In the genomic region with DNA sequence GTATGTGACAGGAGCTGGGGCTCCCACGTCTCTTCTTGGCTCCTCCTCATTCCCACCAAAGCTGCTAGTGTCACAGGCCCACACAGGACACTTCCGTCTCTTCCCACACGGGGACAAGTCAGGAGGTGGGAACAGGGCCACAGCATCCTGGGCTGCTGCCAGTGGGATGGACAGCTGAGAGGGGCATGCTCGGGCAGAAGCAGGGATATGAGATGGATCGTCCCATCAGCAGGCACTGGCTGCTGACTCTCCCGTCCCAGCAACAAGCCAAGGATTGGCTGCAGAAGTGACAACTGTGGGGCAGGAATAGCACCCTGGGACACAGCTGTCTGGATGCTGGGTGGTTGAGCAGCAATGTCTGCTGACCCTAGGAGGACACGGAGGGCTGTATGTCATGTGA, we compare ENCODE assay signal across 14 mouse cellular contexts. TPM values are rescaled to one million over a fixed set of nuclear protein-coding genes. Genes with fewer than 3 reads are reported as not detected.
DNase-seq lines count a peak whose midpoint lies in the region; ATAC-seq lines count a peak whose summit lies in the region.
"Had no signal": no experiment of that assay in that cellular context is flagged by ENCODE, and none has a peak within 500 bp of the region (broad histone marks: within the 10 kb centered on the region; RNA-seq: fewer than 3 reads in every experiment).

No protein-coding gene starts in this region.

- 0 out of 2 replicates have a peak, but pooled peaks have one; percentile 15 for ATAC-seq in midbrain, embryonic 15.5 days (replicated peaks)
- ATAC-seq: forebrain, embryonic 14.5 days; liver, embryonic 12.5 days had no signal

- H3K9ac ChIP-seq in midbrain, embryonic 15.5 days: no peak overlapping the region
- H3K9ac ChIP-seq: heart, embryonic 12.5 days; liver, embryonic 12.5 days; stomach, embryonic 15.5 days had no signal

- no peak overlapping the region for H3K4me2 ChIP-seq in midbrain, embryonic 15.5 days
- H3K4me2 ChIP-seq: heart, embryonic 12.5 days; liver, embryonic 12.5 days; stomach, embryonic 15.5 days had no signal

- peaks cover 6% of the 10 kb centered on the region; the same call in 1 of the 2 replicates for H3K4me1 ChIP-seq in midbrain, embryonic 15.5 days
- peaks cover 14% of the 10 kb centered on the region for H3K4me1 ChIP-seq in midbrain, embryonic 10.5 days
- H3K4me1 ChIP-seq: heart, embryonic 12.5 days; liver, embryonic 12.5 days; stomach, embryonic 15.5 days had no signal

- no peak overlapping the region for H3K4me3 ChIP-seq in midbrain, embryonic 15.5 days
- no peak overlapping the region for H3K4me3 ChIP-seq in midbrain, embryonic 10.5 days
- H3K4me3 ChIP-seq: heart, embryonic 12.5 days; liver, embryonic 12.5 days; stomach, embryonic 15.5 days had no signal

- DNase-seq in cerebellum, adult 11-12 months: peak; percentile 72
- DNase-seq in cerebellum, postnatal 4 days (ENCODE audit: low spot score in 2 of 2): no peak
- no peak for DNase-seq in midbrain, embryonic 10.5 days (ENCODE audit: low spot score)
- DNase-seq in gastrocnemius, adult 8-10 months (ENCODE audit: low spot score in 2 of 2): peak; percentile 68 to 79
- DNase-seq in skeletal muscle tissue, adult 2 months (ENCODE audit: low read depth, low spot score): peak; percentile 90
- DNase-seq in spleen, adult 18-20 months: no peak
- no peak for DNase-seq in adipocyte (ENCODE audit: low spot score)
- DNase-seq: heart, postnatal 36 days had no signal

- H3K36me3 ChIP-seq in midbrain, embryonic 15.5 days (replicated peaks): no peaks in the 10 kb centered on the region
- no peaks in the 10 kb centered on the region for H3K36me3 ChIP-seq in midbrain, embryonic 10.5 days
- H3K36me3 ChIP-seq: heart, embryonic 12.5 days; liver, embryonic 12.5 days; stomach, embryonic 15.5 days had no signal

- H3K27ac ChIP-seq in midbrain, embryonic 15.5 days: no peak overlapping the region
- H3K27ac ChIP-seq in midbrain, embryonic 10.5 days (replicated peaks): no peak overlapping the region
- H3K27ac ChIP-seq: liver, embryonic 12.5 days; stomach, embryonic 15.5 days had no signal

- H3K9me3 ChIP-seq in midbrain, embryonic 15.5 days: no peaks in the 10 kb centered on the region
- H3K9me3 ChIP-seq in midbrain, embryonic 10.5 days (replicated peaks): no peaks in the 10 kb centered on the region
- H3K9me3 ChIP-seq: heart, embryonic 12.5 days; liver, embryonic 12.5 days; stomach, embryonic 15.5 days had no signal

- 88% methylated on average over 7 of the region's 7 CpGs for WGBS in midbrain, embryonic 15.5 days
- 88% methylated on average over 7 of the region's 7 CpGs for WGBS in midbrain, embryonic 10.5 days

- H3K27me3 ChIP-seq in midbrain, embryonic 15.5 days (replicated peaks): no peaks in the 10 kb centered on the region
- H3K27me3 ChIP-seq in midbrain, embryonic 10.5 days (ENCODE audit: low read depth, poor library complexity, severe bottlenecking): no peaks in the 10 kb centered on the region
- H3K27me3 ChIP-seq: liver, embryonic 12.5 days; Patski; stomach, embryonic 15.5 days had no signal

RNA-seq across cellular contexts. Expression of a gene that starts 29.0 kb away (rescaled TPM):
- polyA plus RNA-seq in midbrain, embryonic 15.5 days (2015; fragmentation: Nextera tagmentation; extraction: Ambion mirVana): 134 and 147 TPM in 2 replicates
- polyA plus RNA-seq in midbrain, embryonic 10.5 days (2016; fragmentation: Nextera tagmentation; extraction: Ambion mirVana): 0.81 and 2.1 TPM in 2 replicates
- total RNA-seq in gastrocnemius, adult 8-10 months (2022): 100 to 1,000 TPM; 146 to 169 (median 160) TPM

Comparison
In these comparisons a context has a peak if more than half of its experiments do, and no peak if none do; other contexts are left out.
1. DNase-seq: peak in cerebellum, adult 11-12 months (single experiment), gastrocnemius, adult 8-10 months (2 of 2) and skeletal muscle tissue, adult 2 months (single experiment); none in cerebellum, postnatal 4 days (0 of 2), midbrain, embryonic 10.5 days (single experiment), spleen, adult 18-20 months (0 of 2) and adipocyte (single experiment).
2. RNA of a gene that starts 29.0 kb away (polyA plus RNA-seq): 134 to 147 TPM in midbrain, embryonic 15.5 days; 0.81 to 2.1 TPM in midbrain, embryonic 10.5 days; every median in the first group is over 10 times any median in the second.